Mouse (Mus musculus) C2C12 (cell line): Measurements from ENCODE around the gene Il11ra2.
"Not testable (repeated sequence)": the region's sequence is repeated elsewhere in the genome, so short reads cannot be mapped to it uniquely, and the experiment has no call there.

Experiments used
- CEBPB ChIP-seq: IDR thresholded peaks from one replicate; pipeline ENCODE4 v1.6.1; 2011; ENCODE audit warnings: low read depth, mild to moderate bottlenecking, control low read depth, moderate library complexity
- FOSL1 ChIP-seq: IDR thresholded peaks from one replicate; pipeline ENCODE4 v1.8.0; 2011; ENCODE audit warnings: mild to moderate bottlenecking, low read length; ENCODE audit not compliant: poor library complexity, insufficient read depth, severe bottlenecking
- MAX ChIP-seq: IDR thresholded peaks from one replicate; pipeline ENCODE4 v1.6.1; 2011; ENCODE audit warnings: mild to moderate bottlenecking, control low read depth

DNA sequence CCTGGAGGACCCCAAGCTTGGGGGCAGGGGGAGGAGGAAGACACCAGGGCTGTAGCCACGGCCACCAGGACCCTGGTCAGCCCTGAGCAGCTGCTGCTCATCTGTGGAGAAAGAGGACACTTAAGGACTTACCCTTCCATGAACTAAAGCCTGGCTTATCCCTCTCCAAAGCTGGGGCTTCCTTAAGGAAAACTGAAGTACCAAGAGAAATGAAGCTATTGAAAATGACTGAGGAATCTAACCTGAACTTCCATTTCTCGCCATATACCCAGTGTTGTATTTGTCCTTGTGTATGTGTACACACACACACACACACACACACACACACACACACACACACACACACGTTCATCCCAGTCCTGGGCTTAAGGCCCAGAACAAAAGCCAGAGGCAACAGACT is at the start of gene Il11ra2:
- not testable (repeated sequence) for TF ChIP-seq FOSL1, MAX, CEBPB
